Mouse (Mus musculus): ENCODE data around the gene Tmem38a. TPM values are rescaled to one million over a fixed set of nuclear protein-coding genes. Genes with fewer than 3 reads are reported as not detected.

The Tmem38a gene
- total RNA-seq, 4 experiments from 2014 or later = 97.4 to 111 (median 103) TPM

DNA sequence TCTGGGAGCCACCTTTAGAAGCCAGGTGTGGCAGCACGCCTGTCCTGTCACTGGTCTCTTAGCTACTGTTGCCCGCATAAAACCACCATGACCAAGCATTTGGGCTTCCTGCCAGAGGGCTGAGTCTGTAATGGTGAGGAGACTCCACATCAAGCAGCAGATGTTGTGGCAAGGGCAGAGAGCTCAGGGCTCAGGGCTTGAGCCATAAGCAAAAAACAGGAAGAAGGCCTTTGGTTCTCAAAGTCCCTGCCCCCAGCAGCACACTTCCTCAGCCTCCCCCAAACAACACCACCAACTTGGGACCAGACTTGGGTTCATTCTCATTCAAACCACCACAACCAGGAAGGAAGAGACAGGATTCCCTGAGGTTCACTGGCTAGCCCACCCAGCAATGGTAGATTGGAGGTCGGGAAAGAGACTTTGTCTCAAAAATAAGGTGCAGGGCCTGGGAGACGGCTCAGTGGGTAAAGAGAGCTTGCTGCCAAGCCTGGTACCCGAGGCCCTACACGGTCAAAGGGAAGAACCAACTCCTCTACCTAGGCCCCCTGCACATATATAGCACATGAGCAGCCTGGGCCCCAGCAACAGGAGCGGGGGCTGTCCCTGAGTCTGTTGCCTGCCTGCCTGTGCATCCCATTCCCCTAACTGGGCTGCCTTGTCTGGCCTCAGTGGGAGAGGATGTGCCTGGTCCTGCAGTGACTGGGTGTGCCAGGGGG is 11.4 kb downstream of the Tmem38a start:
- no peak for DNase-seq (ENCODE audit: low spot score in 2 of 2)

GRCm38 (mm10) chr8:72584390-72584789 is 12.5 kb downstream of the Tmem38a start:
- no peak for DNase-seq (ENCODE audit: low spot score in 2 of 2)

DNA sequence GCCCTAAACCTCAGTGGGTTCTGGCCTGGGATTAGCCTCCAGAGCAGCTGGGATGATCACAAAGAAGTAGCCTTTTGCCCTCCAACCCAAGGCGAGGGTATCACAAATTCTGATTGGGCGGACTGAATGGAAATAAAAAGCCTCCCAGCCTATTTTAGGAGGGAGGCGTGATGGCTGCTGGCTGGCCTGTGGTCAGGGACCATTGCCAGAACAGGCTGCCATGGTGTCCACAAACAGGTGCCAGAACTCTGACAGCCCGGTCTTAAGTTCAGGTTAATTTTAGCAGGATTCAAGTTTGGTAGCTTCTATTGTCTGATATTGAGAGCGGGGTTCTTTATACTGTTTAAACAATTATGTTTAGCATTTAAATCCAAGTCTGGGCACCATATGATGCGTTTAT is 16.0 kb downstream of the Tmem38a start:
- no peak for DNase-seq (ENCODE audit: low spot score in 2 of 2)

DNA sequence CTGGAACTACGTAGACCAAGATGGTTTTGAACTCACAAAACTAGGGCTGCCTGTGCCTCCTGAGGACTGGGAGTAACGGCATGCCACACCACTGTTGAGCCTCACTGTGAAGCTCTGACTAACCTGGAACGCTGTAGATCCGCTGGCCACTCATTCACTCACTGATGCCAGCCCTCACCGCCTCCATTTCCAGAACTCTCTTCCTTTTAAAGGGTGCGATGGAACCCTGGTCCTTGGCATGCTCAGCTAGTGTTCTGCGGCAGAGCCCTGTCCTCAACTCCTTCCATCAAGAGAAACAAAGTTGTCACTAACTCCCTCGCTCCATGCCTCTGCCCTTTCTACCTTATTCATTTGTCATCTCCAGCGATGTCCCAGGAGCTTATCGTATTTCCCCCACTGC is 17.0 kb downstream of the Tmem38a start:
- no peak for DNase-seq (ENCODE audit: low spot score in 2 of 2)

GRCm38 (mm10) chr8:72589286-72589685 is 17.4 kb downstream of the Tmem38a start:
- peak; percentile 77 to 79 for DNase-seq (ENCODE audit: low spot score in 2 of 2)

DNA sequence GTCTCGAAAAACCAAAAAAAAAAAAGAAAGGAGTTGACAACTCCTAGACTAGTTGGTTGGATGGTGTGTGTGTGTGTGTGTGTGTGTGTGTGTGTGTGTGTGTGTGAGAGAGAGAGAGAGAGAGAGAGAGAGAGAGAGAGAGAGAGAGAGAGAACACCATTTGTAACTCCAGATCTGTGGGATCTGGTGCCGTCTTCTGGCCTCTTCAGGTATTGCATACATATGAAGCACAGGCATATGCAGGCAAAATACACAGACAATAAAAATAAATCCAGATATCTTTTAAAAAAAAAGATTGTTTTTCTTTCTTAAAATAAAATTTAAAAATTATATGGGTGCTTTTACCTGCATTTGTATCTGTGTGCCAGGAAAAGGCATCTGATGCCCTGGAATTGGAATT is 18.3 kb downstream of the Tmem38a start:
- DNase-seq (ENCODE audit: low spot score in 2 of 2) = no peak

Small RNA genes lying within 50 kb of the gene (microRNA-seq; reads per million reads assigned to microRNA genes)
- 0 reads per million in 2 experiments for gene Gm28019

Other genes with a start within 250 kb of the Tmem38a start
- gene Eps15l1, start 150.6 kb upstream of the Tmem38a start, total RNA-seq (2022) = 10 to 100 TPM; 69.5 to 77.8 (median 72.1) TPM
- gene Calr3, start 128.2 kb upstream of the Tmem38a start, total RNA-seq (2022) = 1 to 10 TPM in 2 of 4 experiments, under 1 TPM in 1, not detected in 1; 0.83 to 1.2 (median 1.2) TPM
- gene 1700030K09Rik, start 128.2 kb upstream of the Tmem38a start, total RNA-seq (2022) = 10 to 100 TPM in 3 of 4 experiments, 1 to 10 TPM in 1; 9.6 to 14.3 (median 12.0) TPM
- 10 to 100 TPM; 69.3 to 97.6 (median 83.2) TPM for gene Cherp, start 96.8 kb upstream of the Tmem38a start, total RNA-seq (2022)
- 10 to 100 TPM; 42.8 to 55.5 (median 48.7) TPM for gene Slc35e1, start 79.4 kb upstream of the Tmem38a start, total RNA-seq (2022)
- gene Med26, start 23.8 kb upstream of the Tmem38a start, total RNA-seq (2022) = 10 to 100 TPM in 1 of 4 experiments, 1 to 10 TPM in 3; 7.1 to 11.1 (median 9.2) TPM
- gene Smim7, start 967 bp upstream of the Tmem38a start, total RNA-seq (2022) = 100 to 1,000 TPM; 102 to 116 (median 113) TPM
- 10 to 100 TPM; 45.4 to 57.7 (median 50.6) TPM for gene Nwd1, start 74.7 kb downstream of the Tmem38a start, total RNA-seq (2022)
- gene Sin3b, start 151.2 kb downstream of the Tmem38a start, total RNA-seq (2022) = 100 to 1,000 TPM; 172 to 190 (median 175) TPM
- under 1 TPM in 3 of 4 experiments, not detected in 1; 0.23 to 0.55 (median 0.43) TPM for gene F2rl3, start 189.8 kb downstream of the Tmem38a start, total RNA-seq (2022)

Measured in layer of hippocampus, adult 8-10 months (tissue).